Mouse (Mus musculus) liver, adult 2 months (tissue): ENCODE measurements around the gene Tdg.

Experiments
- CTCF ChIP-seq: fragments of 200-500 bp; IDR thresholded peaks from 2 replicates; pipeline ENCODE4 v1.5.1; 2011; ENCODE audit warnings: low read depth, low read length, control low read depth
- POLR2A ChIP-seq: fragments of 200-500 bp; IDR thresholded peaks from 2 replicates; pipeline ENCODE4 v1.6.1; 2011; ENCODE audit warnings: low read length, control low read depth; ENCODE audit not compliant: insufficient read depth; ENCODE audit errors: extremely low read depth

DNA sequence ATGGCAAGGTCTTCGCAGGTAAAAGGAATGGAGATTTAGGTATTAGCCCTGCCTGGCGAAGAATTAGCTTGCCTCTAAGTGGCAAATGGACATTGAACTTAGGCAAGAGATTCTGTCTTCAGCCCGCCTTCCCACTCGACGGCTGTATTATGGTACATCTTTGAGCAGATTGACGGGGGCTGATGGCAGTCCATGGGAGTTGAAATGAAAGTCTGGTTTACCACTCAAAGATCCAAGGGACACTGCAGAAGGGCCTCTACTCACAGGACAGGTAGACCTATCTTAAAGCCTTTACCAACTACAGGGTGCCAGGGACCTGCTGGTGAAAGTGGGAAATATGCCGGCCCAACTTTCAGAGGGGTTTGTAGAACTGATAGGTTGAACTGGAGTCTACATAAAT, 869 bp downstream of the Tdg start:
- TF ChIP-seq CTCF = no peak
- no peak for TF ChIP-seq POLR2A
